Mouse (Mus musculus) CD4-positive helper T cell, adult 2 months (primary cell): ENCODE measurements around the gene Best1.
"Not testable (repeated sequence)": the region's sequence is repeated elsewhere in the genome, so short reads cannot be mapped to it uniquely, and the experiment has no call there.

Experiments used
- DNase-seq: peaks from one replicate; pipeline ENCODE4 v3.0.0-alpha.2; 2012; ENCODE audit warnings: low read depth, missing footprints, low spot score

The Best1 gene

DNA sequence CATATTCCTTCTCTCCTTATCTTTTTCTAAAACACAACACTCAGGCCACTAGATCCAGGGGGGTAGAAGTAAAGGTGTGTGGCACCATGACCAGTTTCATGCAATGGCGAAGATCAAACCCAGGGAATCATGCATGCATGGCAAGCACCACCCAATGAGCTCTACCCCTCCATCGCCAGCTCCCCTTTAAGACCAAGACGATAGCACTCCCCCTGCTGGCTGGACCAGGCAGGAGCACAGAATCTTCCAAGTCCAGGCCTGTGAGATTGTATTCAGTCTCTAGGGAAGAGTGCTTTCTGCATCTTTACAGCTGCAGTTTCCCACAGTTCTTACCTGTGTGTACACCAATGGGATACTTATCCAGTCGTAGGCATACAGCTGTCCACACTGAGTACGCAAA lies 10.1 kb downstream of the Best1 start:
- peak; percentile 78 for DNase-seq

DNA sequence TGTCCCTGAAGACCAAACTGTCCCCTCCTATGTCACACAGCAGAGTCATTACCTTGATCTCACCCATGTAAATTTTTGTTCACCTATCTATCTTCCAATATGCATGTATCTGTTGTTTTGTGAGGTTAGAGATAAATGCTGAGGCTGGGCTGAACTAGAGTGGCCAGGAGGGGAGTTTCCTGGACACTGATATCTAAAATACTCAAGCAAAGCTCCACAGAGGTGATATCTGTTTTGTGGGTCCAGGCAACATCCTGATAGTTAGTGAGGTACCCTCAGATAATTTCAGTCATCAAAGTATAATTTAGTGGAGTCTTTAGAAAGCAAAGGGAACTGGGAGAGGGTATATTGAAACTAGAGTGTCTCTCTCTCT lies 11.6 kb downstream of the Best1 start:
- no peak for DNase-seq

DNA sequence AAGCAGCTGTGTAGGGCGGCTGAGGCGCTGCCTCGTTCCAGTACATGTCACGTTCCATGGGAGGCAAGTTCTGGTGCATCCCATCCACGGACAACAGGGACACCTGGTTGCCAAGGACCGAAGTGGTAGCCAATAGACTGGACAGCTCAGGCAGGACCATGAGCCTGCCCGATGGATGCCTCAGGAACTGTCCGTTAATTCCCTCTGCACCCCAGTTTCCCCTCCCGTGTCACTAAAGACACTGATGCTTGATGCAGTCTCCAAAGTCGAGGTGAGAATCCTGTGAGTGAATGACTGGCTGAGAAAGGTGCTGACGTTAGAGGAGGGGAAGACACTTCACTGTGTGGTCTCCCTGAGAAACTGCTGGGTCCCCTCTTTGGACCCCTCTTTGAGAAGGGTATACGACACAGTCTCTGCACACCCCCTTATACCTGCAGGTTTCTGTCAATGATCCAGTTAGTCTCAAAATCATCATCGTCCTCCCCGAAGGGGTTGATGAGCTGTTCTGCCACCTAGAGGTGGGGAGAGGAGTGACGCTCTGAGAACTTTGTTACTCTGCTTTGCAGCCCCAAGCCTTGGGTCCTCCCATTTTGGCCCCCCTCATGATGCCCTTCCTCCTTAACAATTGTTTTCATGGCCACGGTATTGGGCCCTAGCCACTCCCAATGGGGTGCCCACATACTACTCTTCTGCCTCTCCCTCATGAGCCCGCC lies 12.1 kb downstream of the Best1 start:
- DNase-seq = peak; percentile 48

DNA sequence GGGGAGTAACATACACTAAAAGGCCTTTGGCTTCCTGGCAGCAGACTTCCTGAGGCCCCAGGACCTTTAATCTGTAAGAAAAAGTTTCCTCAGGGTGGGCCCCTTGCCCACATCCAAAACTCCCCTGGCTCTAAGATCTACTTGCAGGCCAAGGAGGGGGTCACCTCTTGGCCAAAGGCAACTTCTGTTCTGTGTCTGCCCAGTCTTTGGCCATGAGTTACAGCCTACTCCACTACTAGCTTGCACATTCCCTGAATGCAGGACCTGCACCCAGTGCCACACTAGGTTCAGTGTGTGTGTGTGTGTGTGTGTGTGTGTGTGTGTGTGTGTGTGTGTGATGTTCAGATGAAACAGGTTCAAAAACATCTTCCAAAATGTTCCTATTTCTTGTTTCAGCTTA lies 13.8 kb downstream of the Best1 start:
- DNase-seq = no peak

DNA sequence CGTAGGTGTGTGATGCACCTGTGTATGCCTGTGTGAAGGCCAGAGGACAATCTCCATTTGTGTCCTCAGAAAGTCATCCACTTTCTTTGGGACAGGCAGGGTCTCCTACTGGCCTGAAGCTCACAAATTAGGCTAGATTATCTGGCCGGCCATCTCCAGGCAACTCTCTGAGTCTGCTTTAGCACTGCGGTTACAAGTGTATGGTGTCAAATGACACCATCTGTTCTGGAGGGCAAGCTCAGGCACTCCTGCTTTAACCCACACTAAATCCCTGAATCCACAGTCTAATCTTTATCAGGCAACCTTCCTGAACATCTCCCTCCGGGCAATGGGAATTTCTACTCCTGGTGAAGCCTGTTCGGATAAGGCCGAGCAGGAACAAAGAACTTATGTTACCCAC lies 14.2 kb downstream of the Best1 start:
- no peak for DNase-seq

DNA sequence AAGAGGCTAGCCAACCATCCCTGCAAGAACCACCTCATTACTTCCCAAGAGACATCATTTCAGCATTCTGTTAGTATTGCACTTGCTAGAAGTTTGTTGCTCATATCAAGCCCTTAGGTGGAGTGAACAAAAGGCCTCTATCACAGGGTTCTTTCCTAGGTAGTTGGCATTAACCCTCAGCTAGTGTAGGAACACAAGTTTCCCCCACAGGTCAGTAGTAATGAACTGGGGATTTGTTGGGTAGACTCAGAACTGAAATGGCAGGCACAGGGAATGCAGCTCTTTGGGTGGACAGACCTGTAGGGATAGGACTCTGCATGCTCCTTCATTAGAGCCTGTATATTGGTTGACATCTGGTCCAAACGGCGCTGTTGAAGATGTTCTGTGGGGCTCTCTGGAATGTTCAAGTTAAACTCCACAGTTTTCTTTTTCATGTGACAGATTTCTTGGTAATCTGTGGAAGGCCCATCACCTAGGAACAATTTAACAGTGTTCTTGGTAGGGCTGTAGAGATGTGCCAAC lies 15.5 kb downstream of the Best1 start:
- DNase-seq = no peak

DNA sequence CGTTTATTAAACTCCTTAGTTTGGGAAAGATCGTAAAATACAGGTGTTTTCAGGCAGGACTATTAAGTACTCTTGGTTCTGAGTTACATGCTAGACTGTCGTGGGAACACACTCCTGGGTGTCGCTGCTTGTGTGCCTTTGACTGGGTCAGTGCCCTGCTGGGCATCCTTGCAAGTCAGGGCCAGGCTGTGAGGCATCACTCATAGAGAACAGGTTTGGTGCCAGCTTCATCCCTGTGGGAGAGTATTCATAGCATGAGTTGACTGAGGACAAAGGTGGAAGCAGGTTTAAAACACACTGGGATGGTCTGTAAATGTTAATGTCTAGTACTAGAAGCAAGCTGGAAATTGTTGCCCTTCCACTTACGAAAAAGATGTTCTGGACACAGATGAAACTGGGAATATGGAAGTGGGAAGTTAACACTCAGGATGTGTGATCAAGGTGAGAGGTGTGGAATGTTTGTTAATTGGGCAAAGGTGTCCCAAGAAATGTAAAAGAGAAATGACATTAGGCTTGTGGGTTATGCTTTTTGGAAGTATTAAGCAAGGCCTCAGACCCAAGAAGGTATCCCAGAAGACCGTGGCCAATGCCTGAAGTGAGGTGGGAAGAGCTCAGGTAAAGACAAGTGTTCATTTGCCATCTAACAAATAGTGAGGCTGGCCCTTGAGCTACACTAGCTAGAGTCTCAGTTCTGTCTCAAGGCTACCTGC lies 16.1 kb downstream of the Best1 start:
- DNase-seq = peak; percentile 7

DNA sequence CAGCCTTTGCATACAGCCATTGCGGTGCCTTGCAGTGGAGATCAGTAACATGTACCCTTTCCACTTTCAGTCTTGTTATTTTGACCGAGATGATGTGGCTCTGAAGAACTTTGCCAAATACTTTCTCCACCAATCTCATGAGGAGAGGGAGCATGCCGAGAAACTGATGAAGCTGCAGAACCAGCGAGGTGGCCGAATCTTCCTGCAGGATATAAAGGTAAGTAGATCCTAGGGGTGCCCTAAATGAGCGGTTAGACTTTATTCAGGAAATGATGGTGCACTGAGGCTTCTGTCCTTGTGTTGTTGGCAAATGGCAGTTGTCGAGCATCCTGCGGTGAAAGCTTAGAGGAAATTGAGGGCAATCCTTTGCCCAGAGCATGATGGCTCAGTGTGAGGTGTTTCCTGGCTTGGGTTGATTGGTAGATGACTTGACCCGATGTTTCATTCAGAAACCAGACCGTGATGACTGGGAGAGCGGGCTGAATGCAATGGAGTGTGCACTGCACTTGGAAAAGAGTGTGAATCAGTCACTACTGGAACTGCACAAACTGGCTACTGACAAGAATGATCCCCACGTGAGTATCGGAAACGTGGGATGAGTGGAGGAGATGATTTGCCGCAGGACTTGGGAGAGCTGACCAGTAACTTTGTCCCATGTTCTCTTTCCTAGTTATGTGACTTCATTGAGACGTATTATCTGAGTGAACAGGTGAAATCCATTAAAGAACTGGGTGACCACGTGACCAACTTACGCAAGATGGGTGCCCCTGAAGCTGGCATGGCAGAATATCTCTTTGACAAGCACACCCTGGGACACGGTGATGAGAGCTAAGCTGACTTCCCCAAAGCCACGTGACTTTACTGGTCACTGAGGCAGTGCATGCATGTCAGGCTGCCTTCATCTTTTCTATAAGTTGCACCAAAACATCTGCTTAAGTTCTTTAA lies 17.1 kb downstream of the Best1 start:
- peak; percentile 70 for DNase-seq

DNA sequence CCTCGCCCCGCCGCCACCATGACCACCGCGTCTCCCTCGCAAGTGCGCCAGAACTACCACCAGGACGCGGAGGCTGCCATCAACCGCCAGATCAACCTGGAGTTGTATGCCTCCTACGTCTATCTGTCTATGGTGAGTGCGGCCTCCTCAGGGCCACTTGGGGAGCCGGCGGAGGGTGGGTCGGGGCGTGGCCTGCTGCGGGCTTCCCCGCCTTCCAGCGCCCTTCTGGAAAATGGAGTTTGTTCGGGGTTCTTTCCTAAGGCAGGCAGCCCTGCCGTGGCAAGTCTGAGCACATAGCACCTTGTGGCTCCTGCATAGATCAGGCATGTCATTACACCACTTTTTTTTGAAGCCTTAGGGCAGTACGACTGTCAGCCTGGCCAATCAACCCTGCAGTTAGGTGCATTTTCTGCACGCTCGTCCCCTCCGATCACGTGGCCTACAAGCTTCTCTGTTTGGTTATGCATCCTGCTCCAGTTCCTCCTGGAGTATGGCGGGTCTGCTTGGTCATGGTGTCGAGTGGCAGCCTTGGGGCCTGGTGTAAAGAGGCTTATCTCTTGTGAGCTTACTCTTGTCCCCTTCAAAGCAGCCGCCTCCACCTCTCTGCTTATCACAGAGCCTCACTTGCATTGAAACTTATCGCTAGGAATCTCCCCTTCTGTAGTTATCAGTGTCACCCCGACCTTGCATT lies 18.4 kb downstream of the Best1 start:
- DNase-seq = no peak

DNA sequence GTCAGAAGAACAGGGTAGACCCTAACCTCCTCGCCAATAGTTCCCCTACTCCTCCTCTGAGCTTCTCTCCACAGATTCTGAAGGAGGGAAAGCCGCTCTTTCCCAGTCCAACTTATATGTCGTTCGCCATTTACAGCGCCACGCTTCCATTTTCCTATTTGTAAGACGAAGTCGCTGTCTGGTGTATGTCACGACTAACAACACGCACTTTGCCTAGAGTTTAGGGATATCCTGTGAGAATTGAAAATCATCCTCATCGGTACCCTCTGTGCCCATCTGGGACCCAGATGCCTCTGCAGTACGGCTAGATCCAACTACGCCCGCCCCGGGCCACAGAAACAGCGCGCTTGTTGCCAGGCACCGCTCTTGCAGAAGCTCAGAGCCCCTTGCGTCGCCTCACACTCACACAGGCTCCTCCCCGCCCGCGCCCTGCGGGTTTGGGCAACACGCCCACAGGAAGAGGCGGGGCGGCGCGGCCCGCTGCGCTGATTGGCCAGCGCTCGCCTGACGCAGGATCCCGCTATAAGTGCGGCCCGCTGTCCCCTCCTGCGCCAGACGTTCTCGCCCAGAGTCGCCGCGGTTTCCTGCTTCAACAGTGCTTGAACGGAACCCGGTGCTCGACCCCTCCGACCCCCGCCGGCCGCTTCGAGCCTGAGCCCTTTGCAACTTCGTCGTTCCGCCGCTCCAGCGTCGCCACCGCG lies 19.1 kb downstream of the Best1 start:
- peak; percentile 99 for DNase-seq

DNA sequence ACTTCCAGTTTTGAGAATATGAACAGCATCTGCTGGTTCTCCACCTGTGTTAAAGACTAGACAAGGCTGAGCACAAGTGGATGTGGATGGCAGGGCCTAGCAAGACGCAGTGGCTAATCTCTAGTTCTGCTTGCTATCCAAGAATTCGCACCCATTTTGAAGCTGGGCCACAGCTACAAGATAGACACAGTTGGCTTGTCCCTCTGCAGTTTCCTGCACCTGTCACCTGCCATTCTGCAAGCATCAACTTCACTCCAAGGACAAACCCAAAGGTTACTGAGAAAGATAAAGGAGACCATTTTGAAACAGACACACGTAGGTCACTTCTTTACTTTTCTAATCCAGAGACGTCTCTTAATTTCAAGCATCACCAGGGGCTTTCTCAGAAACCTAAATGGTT lies 19.8 kb downstream of the Best1 start:
- DNase-seq = no peak

DNA sequence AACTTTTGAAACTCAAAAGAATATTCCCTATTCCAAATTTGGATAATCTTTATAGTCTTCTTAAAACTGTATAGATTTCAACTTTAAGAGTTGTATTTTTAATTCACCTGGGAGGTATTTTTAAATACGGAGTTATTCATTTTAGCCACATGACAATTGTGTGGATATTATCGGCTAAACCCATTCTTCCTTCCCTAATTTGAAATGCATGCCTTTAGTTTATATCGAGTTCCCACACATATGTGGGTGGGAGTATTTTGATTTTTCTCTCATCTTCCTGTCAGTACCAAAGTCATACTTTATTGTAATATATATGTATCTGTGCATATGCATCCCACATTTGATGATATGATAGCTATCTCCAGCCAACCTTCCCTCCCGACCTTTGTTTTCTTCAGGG lies 21.2 kb downstream of the Best1 start, which contains the start of gene Fth1:
Gene Fth1 (plus strand): TSS at position 341 of the 400 bp plus-strand sequence.
- DNase-seq = no peak

DNA sequence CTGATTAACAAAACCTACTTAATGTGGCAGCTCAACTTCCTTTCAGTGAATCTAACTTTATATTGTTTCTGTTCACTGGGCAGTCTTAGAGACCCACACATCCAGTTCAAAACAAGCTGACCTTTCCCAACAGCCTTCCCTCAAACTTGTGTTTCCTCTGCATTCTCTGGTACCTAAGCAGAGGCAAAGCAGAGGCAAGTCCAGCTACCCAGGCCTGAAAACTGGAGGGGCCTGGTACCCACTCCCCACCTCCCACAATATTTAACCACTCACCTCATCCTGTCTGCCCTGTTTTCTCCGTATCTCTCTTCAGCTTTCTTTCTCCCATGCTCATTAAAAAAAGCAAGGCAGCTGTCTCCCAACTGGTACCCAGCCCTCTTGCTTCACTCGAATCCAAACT lies 22.3 kb downstream of the Best1 start:
- DNase-seq = no peak

DNA sequence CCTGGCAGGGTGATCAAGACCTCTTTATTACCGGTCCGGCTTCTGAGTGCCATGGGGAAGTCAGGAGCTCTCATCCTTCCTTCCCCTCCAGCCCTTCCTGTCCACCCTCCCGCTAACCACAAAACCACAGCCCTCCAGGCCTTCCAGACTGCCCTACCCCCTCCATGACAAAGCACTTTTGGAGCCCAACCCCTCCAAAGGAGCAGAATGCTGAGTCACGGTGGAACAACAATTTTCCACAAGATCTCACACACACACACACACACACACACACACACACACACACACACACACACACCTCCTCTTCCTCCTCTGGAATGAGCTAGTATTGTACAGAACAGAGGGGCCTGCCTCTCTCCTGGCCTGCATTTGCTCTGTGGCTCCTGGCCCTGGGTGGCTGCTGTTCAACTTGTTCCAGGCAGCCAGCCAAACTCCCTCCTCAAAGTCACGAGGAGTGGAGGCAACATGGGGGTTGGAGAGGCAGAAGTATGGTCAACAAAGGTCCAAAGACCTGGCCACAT lies 22.9 kb downstream of the Best1 start:
- DNase-seq = no peak

DNA sequence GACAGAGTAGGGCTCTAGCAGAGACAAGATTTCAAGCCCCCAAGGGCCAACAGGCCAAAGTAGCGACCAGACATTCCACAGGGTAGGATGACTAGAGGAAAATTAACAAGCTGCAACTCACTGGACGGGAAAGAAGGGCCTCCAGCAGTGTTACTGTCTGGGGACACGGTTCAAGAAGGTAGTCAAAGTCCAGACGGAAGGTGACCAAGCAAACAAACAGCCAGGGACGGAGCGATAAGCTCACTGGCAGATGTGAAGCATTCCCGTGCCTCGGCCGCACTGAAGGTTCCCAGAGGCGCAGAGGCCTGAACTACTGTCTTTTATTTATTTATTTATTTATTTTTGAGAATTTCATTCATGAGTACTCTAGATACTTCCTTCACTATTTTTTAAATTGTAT lies 24.3 kb downstream of the Best1 start:
- no peak for DNase-seq

DNA sequence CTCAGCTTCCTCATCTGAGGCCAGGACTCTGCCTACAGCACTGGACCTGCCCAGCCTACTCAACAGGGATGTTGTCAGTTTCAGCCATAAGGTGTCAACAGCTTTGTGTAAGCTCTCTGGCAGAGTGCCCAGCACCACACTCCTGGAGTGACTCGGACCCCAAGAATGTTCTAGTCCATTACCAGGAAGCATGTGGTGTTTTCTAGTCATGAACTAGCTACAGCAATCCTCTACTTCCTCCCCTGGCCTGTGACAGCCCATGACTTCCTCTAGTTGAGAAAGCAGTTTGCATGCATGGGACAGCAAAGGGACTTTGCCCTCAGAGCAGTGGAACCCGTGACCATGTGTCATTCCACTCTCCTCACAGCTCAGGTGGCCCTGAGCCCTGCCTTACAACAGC lies 26.6 kb downstream of the Best1 start:
- not testable (repeated sequence) for DNase-seq

DNA sequence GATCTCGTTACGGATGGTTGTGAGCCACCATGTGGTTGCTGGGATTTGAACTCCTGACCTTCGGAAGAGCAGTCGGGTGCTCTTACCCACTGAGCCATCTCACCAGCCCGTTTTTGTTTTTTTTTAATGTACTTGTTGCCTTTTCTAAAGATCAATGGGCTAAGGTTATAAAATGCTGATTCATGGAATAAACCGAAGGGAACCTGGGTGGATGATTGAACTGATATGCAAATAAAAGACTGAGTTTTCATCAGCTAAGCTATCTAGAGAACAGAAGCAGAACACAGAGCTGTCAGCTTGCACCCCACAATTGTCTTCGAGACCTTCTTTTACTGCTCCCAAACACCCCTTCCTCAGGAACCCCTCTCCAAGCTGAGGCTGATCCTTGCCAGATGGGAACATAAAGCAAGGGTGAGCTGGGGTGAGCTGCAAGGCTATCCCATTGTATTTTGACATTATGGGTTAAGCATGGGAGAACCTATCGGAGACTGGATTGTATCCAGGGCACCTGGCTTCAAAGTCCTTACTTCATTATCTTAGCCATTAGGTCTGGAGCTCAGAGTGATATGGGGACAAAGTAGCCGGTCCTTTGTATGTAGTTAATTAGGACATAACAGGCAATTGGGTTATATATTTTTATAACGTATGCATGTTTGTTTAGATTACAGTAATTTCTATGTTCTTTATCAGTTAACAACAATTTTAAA lies 33.2 kb downstream of the Best1 start:
- no peak for DNase-seq

DNA sequence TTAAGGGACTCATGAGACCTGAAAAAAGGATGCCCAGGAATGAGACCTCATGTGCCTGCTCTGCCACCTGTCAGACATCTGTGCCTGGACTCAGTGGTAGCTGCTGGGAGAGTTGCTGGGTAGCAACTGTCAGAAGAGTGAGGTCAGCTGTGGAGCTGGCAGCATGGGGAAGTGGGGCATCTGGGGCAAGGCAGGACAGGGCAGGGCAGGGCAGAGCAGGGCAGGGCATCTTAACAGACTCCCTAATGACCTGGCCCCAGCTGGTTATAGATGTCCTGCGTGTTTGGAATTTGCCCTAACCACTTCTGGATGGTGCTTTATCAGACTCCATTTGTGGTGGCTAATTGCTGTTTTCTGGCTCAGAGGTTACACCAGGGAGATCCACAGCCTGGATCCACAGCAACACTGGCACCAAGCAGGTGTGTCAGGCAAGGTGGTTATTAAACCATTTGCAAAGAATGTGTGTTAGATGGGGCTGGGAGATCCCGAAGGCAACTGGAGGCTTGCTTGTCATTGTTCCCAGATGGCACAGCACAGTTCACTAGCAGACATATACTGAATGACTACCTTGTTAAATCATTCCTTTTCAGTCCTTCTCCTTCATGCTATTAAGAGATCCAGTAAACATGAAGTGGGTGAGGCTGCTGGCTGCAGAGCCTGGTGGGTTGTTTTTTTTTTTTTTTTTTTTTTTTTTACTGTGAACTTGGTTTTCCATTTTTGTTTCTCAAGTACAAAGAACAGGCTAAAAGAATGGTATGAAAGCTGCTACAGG lies 35.2 kb downstream of the Best1 start:
- DNase-seq = no peak
